Mouse (Mus musculus) MEL (cell line): ENCODE measurements around the gene Trappc3l. TPM values are rescaled to one million over a fixed set of nuclear protein-coding genes. Genes with fewer than 3 reads are reported as not detected.

Source experiments
- DNase-seq: peaks from one replicate; pipeline ENCODE4 v3.0.0; 2011; ENCODE audit warnings: low read depth, low spot score
- H3K27ac ChIP-seq: 2 replicates; pipeline ENCODE4 v1.5.1; 2012; ENCODE audit warnings: low read depth, mild to moderate bottlenecking, control low read depth, low read length, moderate library complexity; ENCODE audit not compliant: control insufficient read depth
- H3K27me3 ChIP-seq, 2 experiments: fragments of 150-350 bp in 1 of 2; sonication (generic) in 1 of 2; 2 replicates each; pipeline ENCODE4 v1.6.1; 2012; ENCODE audit warnings: low read length in 2 of 2, mild to moderate bottlenecking in 2 of 2, improper control_type of control experiment in 1 of 2, moderate library complexity in 1 of 2; ENCODE audit not compliant: insufficient read depth in 2 of 2, control insufficient read depth in 1 of 2
- H3K36me3 ChIP-seq, 2 experiments: 2 replicates each; pipeline ENCODE4 v1.6.1; 2012 to 2014; ENCODE audit warnings: low read length in 2 of 2, improper control_type of control experiment in 1 of 2, inconsistent platforms in 1 of 2, mild to moderate bottlenecking in 1 of 2; ENCODE audit not compliant: insufficient read depth in 2 of 2, control insufficient read depth in 1 of 2
- H3K4me1 ChIP-seq, 2 experiments: fragments of 150-350 bp in 1 of 2; sonication (generic) in 1 of 2; 2 replicates each; pipeline ENCODE4 v1.6.1; 2012; ENCODE audit warnings: low read length in 2 of 2, improper control_type of control experiment in 1 of 2, mild to moderate bottlenecking in 1 of 2; ENCODE audit not compliant: insufficient read depth in 2 of 2, control insufficient read depth in 1 of 2
- H3K4me3 ChIP-seq, 2 experiments: fragments of 150-350 bp in 1 of 2; sonication (generic) in 1 of 2; 2 replicates each; pipeline ENCODE4 v1.5.1; 2012; ENCODE audit warnings: low read depth in 2 of 2, low read length in 2 of 2, mild to moderate bottlenecking in 2 of 2, moderate library complexity in 2 of 2, control low read depth in 1 of 2, improper control_type of control experiment in 1 of 2; ENCODE audit not compliant: control insufficient read depth in 1 of 2, insufficient read depth in 1 of 2
- H3K79me2 ChIP-seq: 2 replicates; pipeline ENCODE4 v1.6.1; 2012; ENCODE audit warnings: mild to moderate bottlenecking, low read length, moderate library complexity; ENCODE audit not compliant: control insufficient read depth, poor library complexity, insufficient read depth
- H3K9ac ChIP-seq: 2 replicates; pipeline ENCODE4 v1.6.1; 2012; ENCODE audit warnings: low read depth, mild to moderate bottlenecking, control low read depth, low read length, moderate library complexity; ENCODE audit not compliant: control insufficient read depth, poor library complexity, severe bottlenecking
- H3K9me3 ChIP-seq: fragments of 150-350 bp; sonication (generic); replicated peaks from 2 replicates; pipeline ENCODE4 v1.6.1; 2012; ENCODE audit warnings: mild to moderate bottlenecking, low read length, improper control_type of control experiment, moderate library complexity; ENCODE audit not compliant: insufficient read depth
- CHD2 ChIP-seq: IDR thresholded peaks from 2 replicates; pipeline ENCODE4 v1.6.1; 2011; ENCODE audit warnings: low read length, improper control_type of control experiment
- E2F4 ChIP-seq: IDR thresholded peaks from 2 replicates; pipeline ENCODE4 v1.6.1; 2011; ENCODE audit warnings: low read depth, low read length, improper control_type of control experiment, borderline replicate concordance
- GATA1 ChIP-seq: IDR thresholded peaks from 2 replicates; pipeline ENCODE4 v1.6.1; 2011; ENCODE audit warnings: low read depth, low read length, improper control_type of control experiment
- JUND ChIP-seq: IDR thresholded peaks from 2 replicates; pipeline ENCODE4 v1.6.1; 2011; ENCODE audit warnings: low read depth, mild to moderate bottlenecking, improper control_type of control experiment, low read length
- KAT2A ChIP-seq: conservative IDR thresholded peaks from 2 replicates; pipeline ENCODE4 v1.6.1; 2012; ENCODE audit warnings: low read depth, low read length, improper control_type of control experiment, inconsistent platforms
- MAX ChIP-seq: IDR thresholded peaks from 2 replicates; pipeline ENCODE4 v1.6.1; 2011; ENCODE audit warnings: low read length, improper control_type of control experiment
- MAZ ChIP-seq: IDR thresholded peaks from 2 replicates; pipeline ENCODE4 v1.6.1; 2012; ENCODE audit warnings: low read depth, mild to moderate bottlenecking, inconsistent platforms, low read length, improper control_type of control experiment
- MXI1 ChIP-seq: IDR thresholded peaks from 2 replicates; pipeline ENCODE4 v1.6.1; 2011; ENCODE audit warnings: mild to moderate bottlenecking, low read depth, low read length, improper control_type of control experiment
- MYB ChIP-seq: IDR thresholded peaks from 2 replicates; pipeline ENCODE4 v1.6.1; 2011; ENCODE audit warnings: mild to moderate bottlenecking, low read depth, low read length, improper control_type of control experiment
- MYC ChIP-seq: IDR thresholded peaks from 2 replicates; pipeline ENCODE4 v1.6.1; 2011; ENCODE audit warnings: low read depth, mild to moderate bottlenecking, low read length, improper control_type of control experiment, moderate library complexity
- RCOR1 ChIP-seq: IDR thresholded peaks from 2 replicates; pipeline ENCODE4 v1.6.1; 2012; ENCODE audit warnings: low read depth, mild to moderate bottlenecking, inconsistent platforms, low read length, improper control_type of control experiment
- TAL1 ChIP-seq: IDR thresholded peaks from 2 replicates; pipeline ENCODE4 v1.6.1; 2012; ENCODE audit warnings: mild to moderate bottlenecking, inconsistent platforms, low read length, moderate library complexity, mixed read lengths
- UBTF ChIP-seq: IDR thresholded peaks from 2 replicates; pipeline ENCODE4 v1.6.1; 2012; ENCODE audit warnings: low read depth, mild to moderate bottlenecking, inconsistent platforms, low read length, improper control_type of control experiment, moderate library complexity, borderline replicate concordance; ENCODE audit not compliant: insufficient read depth
- USF1 ChIP-seq: IDR thresholded peaks from 2 replicates; pipeline ENCODE4 v1.6.1; 2014; ENCODE audit warnings: low read depth, mild to moderate bottlenecking, inconsistent platforms, low read length, improper control_type of control experiment, moderate library complexity
- ZC3H11A ChIP-seq: IDR thresholded peaks from 2 replicates; pipeline ENCODE4 v1.6.1; 2012; ENCODE audit warnings: low read depth, mild to moderate bottlenecking, inconsistent platforms, low read length, improper control_type of control experiment
- ZKSCAN1 ChIP-seq: IDR thresholded peaks from 2 replicates; pipeline ENCODE4 v1.6.1; 2012; ENCODE audit warnings: low read depth, mild to moderate bottlenecking, inconsistent platforms, low read length, improper control_type of control experiment, moderate library complexity
- ZNF384 ChIP-seq: IDR thresholded peaks from 2 replicates; pipeline ENCODE4 v1.6.1; 2012; ENCODE audit warnings: low read depth, mild to moderate bottlenecking, inconsistent platforms, low read length, improper control_type of control experiment
- polyA plus RNA-seq, 2 experiments: library from polyadenylated mRNA; stranded (reverse) in 1 of 2; unstranded in 1 of 2; fragments of >175 nt in 1 of 2; fragments of >200 nt in 1 of 2; gene quantifications; 2 replicates each; pipeline versions ENCODE4 v1.2.1 to v1.2.4; 2012; ENCODE audit warnings: low replicate concordance in 2 of 2, low read depth in 1 of 2; ENCODE audit not compliant: insufficient read length in 2 of 2, insufficient read depth in 1 of 2, missing spikeins in 1 of 2
- total RNA-seq: library from RNA; depleted of rRNA; stranded (reverse); fragments of 300-350 nt; gene quantifications from 2 replicates; pipeline ENCODE4 v1.2.3, GENCODE M21; 2012

Trappc3l gene
- total and polyA plus RNA-seq, 3 experiments: not detected

DNA sequence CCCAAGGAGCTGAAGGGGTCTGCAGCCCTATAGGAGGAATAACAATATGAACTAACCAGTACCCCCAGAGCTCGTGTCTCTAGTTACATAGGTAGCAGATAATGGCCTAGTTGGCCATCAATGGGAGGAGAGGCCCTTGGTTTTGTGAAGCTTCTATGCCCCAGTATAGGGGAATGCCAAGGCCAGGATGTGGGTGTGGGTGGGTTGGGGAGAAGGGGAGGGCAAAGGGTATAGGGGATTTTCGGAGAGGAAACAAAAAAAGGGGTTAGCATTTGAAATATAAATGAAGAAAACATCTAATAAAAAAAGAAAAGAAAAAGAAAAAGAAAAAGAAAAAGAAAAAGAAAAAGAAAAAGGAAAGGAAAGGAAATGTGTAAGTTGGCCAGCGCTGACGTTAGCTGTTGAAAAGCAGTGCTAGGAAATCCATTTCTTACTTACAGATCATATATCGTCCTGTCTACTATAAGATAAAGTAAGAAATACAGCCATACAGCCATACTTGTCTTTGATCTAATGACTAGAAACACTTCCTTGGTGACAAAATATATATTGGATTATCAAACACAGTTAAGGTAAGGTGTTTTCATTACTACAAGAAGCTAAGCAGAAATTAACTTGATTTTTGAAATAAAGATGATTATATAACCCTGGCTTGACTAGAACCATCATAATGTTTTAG, 37.3 kb downstream of the Trappc3l start:
- no peaks in the 10 kb centered on the region; a peak in 1 of 4 replicates for H3K4me1 ChIP-seq

DNA sequence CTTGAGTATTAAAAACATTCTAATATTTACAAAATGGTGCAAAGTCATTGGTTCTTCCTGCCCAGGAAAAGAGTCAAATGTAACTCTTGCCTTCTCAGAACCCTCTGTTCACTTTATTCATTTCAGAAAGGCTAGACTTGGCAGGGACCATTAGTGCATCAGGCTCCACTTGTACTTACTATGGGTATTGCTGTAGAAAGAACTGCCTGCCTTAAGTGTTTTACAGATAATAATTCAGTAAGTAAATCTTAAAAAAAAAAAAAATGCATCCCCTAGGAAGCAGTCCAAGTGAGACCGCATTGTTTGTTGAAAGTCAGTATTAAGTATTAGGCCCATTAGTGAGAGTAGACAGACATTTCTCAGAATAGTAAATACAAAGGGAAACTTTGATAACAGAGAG, 49.1 kb downstream of the Trappc3l start:
- no peak overlapping the region for H3K4me3 ChIP-seq
- DNase-seq: no peak
- no peaks in the 10 kb centered on the region for H3K4me1 ChIP-seq
- no peaks in the 10 kb centered on the region for H3K9me3 ChIP-seq
- H3K9ac ChIP-seq: no peak overlapping the region
- no peak for TF ChIP-seq MYB
- TF ChIP-seq TAL1: no peak
- TF ChIP-seq E2F4: no peak
- no peak for TF ChIP-seq RCOR1
- no peak for TF ChIP-seq ZC3H11A
- no peak for TF ChIP-seq GATA1
- no peak for TF ChIP-seq CHD2
- TF ChIP-seq MXI1: no peak
- no peak for TF ChIP-seq USF1
- no peak for TF ChIP-seq JUND
- TF ChIP-seq UBTF: no peak
- TF ChIP-seq MYC: no peak
- no peak for TF ChIP-seq MAZ
- no peak for TF ChIP-seq KAT2A
- no peak for TF ChIP-seq ZKSCAN1
- no peak overlapping the region for H3K27ac ChIP-seq
- H3K36me3 ChIP-seq: no peaks in the 10 kb centered on the region
- H3K79me2 ChIP-seq: no peaks in the 10 kb centered on the region
- H3K27me3 ChIP-seq: no peaks in the 10 kb centered on the region; a peak in 1 of 4 replicates

More for the DNA sequence above, 37.3 kb downstream of the Trappc3l start:
- Histone ChIP-seq H3K4me3 (no peak overlapping the region), H3K27ac (no peak overlapping the region), H3K9ac (no peak overlapping the region)
- no peak for TF ChIP-seq UBTF
- TF ChIP-seq, all 39 proteins: peak for 0
- H3K79me2 ChIP-seq: no peaks in the 10 kb centered on the region
- no peaks in the 10 kb centered on the region; a peak in 1 of 4 replicates for H3K27me3 ChIP-seq
- H3K36me3 ChIP-seq: no peaks in the 10 kb centered on the region
- no peak for DNase-seq
- no peaks in the 10 kb centered on the region for H3K9me3 ChIP-seq

DNA sequence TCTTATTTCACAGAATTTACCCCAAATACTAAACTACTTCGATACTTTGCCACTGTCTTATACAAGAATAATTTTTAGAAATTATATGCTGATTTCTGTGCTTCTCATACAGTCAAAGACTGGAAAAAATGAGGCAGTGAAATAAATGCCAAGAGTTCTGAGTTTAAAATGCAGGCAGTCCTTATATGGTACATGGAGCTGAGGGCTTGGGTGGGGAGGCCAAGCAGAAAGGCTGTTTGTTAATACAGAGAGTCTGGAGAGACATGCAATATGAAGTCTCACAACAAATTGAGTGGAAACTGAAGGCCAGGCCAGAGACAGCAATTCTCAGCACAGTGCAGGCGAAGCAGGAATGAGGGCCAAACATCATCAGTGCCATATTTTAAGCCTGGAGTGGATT, 51.1 kb downstream of the Trappc3l start:
- H3K4me3 ChIP-seq: no peak overlapping the region
- TF ChIP-seq ZNF384 (no peak), MAX (no peak)
- no peaks in the 10 kb centered on the region for H3K4me1 ChIP-seq
- H3K9me3 ChIP-seq: no peaks in the 10 kb centered on the region
- peaks cover 0 to 1% of the 10 kb centered on the region in 2 experiments; a peak in 2 of 4 replicates for H3K27me3 ChIP-seq
- no peaks in the 10 kb centered on the region for H3K79me2 ChIP-seq
- no peak overlapping the region for H3K27ac ChIP-seq
- no peak overlapping the region for H3K9ac ChIP-seq
- no peak for DNase-seq
- H3K36me3 ChIP-seq: no peaks in the 10 kb centered on the region
